Mouse (Mus musculus): ENCODE measurements at regions not wholly inside any gene's neighbourhood (a gene's known extent, or its start where the extent isn't known, plus 50 kb on each side); places are given as distances from the start of the nearest gene placed in this dataset.

- no peak for TF ChIP-seq EP300 (IDR thresholded peaks at IDR 0.05; ENCODE audit: low read length)
- no peak for TF ChIP-seq POLR2A (IDR thresholded peaks at IDR 0.05; ENCODE audit: low read depth, low read length)
- TF ChIP-seq GABPA (IDR thresholded peaks at IDR 0.05; ENCODE audit: insufficient replicate concordance, low read depth, low read length) = no peak
- TF ChIP-seq MAX (IDR thresholded peaks at IDR 0.05; ENCODE audit: low read length) = no peak
- TF ChIP-seq ZC3H11A (IDR thresholded peaks at IDR 0.05; ENCODE audit: low read depth, low read length) = no peak
- no peak for TF ChIP-seq CTCF (conservative IDR thresholded peaks at IDR 0.05 in 1 of 2, IDR thresholded peaks at IDR 0.05 in 1 of 2; ENCODE audit: low read depth in 2 of 2, low read length in 2 of 2)
- no peak for TF ChIP-seq SMC3 (IDR thresholded peaks at IDR 0.05; ENCODE audit: low read depth, low read length)
- TF ChIP-seq E2F4 (IDR thresholded peaks at IDR 0.05; ENCODE audit: insufficient replicate concordance, low read depth, low read length) = no peak
- TF ChIP-seq BHLHE40 (IDR thresholded peaks at IDR 0.05; ENCODE audit: low read depth, low read length) = no peak
- no peak for TF ChIP-seq NELFE (IDR thresholded peaks at IDR 0.05; ENCODE audit: low read depth, low read length)
These were observed 80.6 kb upstream of the Mapk10 start for GRCm38 (mm10) chr5:103291691-103292090.

Data from CH12.LX (cell line).